Mouse (Mus musculus): ENCODE measurements around the gene Notch1. TPM values are rescaled to one million over a fixed set of nuclear protein-coding genes. Genes with fewer than 3 reads are reported as not detected.
A peak's percentile ranks its signal among the peaks of the same experiment; 100 is the strongest.

Gene Notch1
- 27.6 and 36.4 TPM in 2 replicates for polyA plus RNA-seq (2012; ENCODE audit: insufficient read depth, insufficient read length, missing spikeins)

GRCm38 (mm10) chr2:26516275-26516674, at the start of gene Notch1:
Gene Notch1 (minus strand): TSS chr2:26516663.
- Histone ChIP-seq H3K27ac (ENCODE audit: insufficient read depth, low read depth, low read length) (no peak within 1 kb of the TSS), H3K4me3 (ENCODE audit: insufficient read depth, low read length) (no peak within 1 kb of the TSS), H3K4me1 (ENCODE audit: control insufficient read depth, insufficient read depth, low read length) (peaks cover 10% of the 10 kb centered on the region)
- no peak for TF ChIP-seq CTCF (IDR thresholded peaks at IDR 0.05; ENCODE audit: low read depth, low read length)
- no peak for TF ChIP-seq POLR2A (IDR thresholded peaks at IDR 0.05; ENCODE audit: borderline replicate concordance, low read depth, low read length)

DNA sequence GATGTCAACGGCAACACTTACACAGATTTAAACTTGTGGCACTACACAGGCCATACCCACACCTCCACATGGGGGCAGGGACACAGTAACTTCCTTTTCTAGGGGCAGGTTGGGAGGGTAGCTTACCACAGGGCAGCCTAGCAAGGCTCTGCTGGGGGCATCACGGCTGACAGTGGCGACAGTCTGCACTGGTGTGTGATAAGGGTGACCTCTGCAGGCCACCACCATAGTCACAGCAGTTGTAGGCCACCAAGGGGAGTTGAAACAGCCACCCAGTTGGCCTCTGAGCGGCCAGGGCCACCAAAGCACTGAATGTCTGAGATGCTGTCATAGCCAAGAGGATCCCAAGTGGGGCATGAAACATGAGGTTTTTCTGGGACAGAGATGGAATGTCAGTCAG, 49.8 kb upstream of the Notch1 start:
- TF ChIP-seq POLR2A (IDR thresholded peaks at IDR 0.05; ENCODE audit: borderline replicate concordance, low read depth, low read length) (no peak), CTCF (IDR thresholded peaks at IDR 0.05; ENCODE audit: low read depth, low read length) (peak; percentile 77)
- peaks cover 4% of the 10 kb centered on the region for H3K4me1 ChIP-seq (ENCODE audit: control insufficient read depth, insufficient read depth, low read length)
- no peak overlapping the region for H3K4me3 ChIP-seq (ENCODE audit: insufficient read depth, low read length)
- H3K27ac ChIP-seq (ENCODE audit: insufficient read depth, low read depth, low read length): no peak overlapping the region

GRCm38 (mm10) chr2:26561351-26562016, 45.0 kb upstream of the Notch1 start:
- Histone ChIP-seq H3K27ac (ENCODE audit: insufficient read depth, low read depth, low read length) (no peak overlapping the region), H3K4me1 (ENCODE audit: control insufficient read depth, insufficient read depth, low read length) (peaks cover 17% of the 10 kb centered on the region), H3K4me3 (ENCODE audit: insufficient read depth, low read length) (no peak overlapping the region)
- TF ChIP-seq CTCF (IDR thresholded peaks at IDR 0.05; ENCODE audit: low read depth, low read length): peak; percentile 77
- no peak for TF ChIP-seq POLR2A (IDR thresholded peaks at IDR 0.05; ENCODE audit: borderline replicate concordance, low read depth, low read length)

- H3K27ac ChIP-seq (ENCODE audit: insufficient read depth, low read depth, low read length): no peak overlapping the region
- H3K4me3 ChIP-seq (ENCODE audit: insufficient read depth, low read length): no peak overlapping the region
- peaks cover 17% of the 10 kb centered on the region for H3K4me1 ChIP-seq (ENCODE audit: control insufficient read depth, insufficient read depth, low read length)
- TF ChIP-seq CTCF (IDR thresholded peaks at IDR 0.05; ENCODE audit: low read depth, low read length): no peak
- TF ChIP-seq POLR2A (IDR thresholded peaks at IDR 0.05; ENCODE audit: borderline replicate concordance, low read depth, low read length): no peak
Observed at GRCm38 (mm10) chr2:26560506-26560905, 44.0 kb upstream of the Notch1 start.

- TF ChIP-seq CTCF (IDR thresholded peaks at IDR 0.05; ENCODE audit: low read depth, low read length) (no peak), POLR2A (IDR thresholded peaks at IDR 0.05; ENCODE audit: borderline replicate concordance, low read depth, low read length) (no peak)
- Histone ChIP-seq H3K4me1 (ENCODE audit: control insufficient read depth, insufficient read depth, low read length) (peaks cover 33% of the 10 kb centered on the region), H3K27ac (ENCODE audit: insufficient read depth, low read depth, low read length) (no peak overlapping the region), H3K4me3 (ENCODE audit: insufficient read depth, low read length) (no peak overlapping the region)
Observed at GRCm38 (mm10) chr2:26556535-26556993, 40.1 kb upstream of the Notch1 start.

GRCm38 (mm10) chr2:26555076-26555475, 38.6 kb upstream of the Notch1 start:
- Histone ChIP-seq H3K27ac (ENCODE audit: insufficient read depth, low read depth, low read length) (no peak overlapping the region), H3K4me1 (ENCODE audit: control insufficient read depth, insufficient read depth, low read length) (peaks cover 43% of the 10 kb centered on the region), H3K4me3 (ENCODE audit: insufficient read depth, low read length) (no peak overlapping the region)
- TF ChIP-seq CTCF (IDR thresholded peaks at IDR 0.05; ENCODE audit: low read depth, low read length) (no peak), POLR2A (IDR thresholded peaks at IDR 0.05; ENCODE audit: borderline replicate concordance, low read depth, low read length) (no peak)

- no peak overlapping the region for H3K27ac ChIP-seq (ENCODE audit: insufficient read depth, low read depth, low read length)
- H3K4me3 ChIP-seq (ENCODE audit: insufficient read depth, low read length): no peak overlapping the region
- peaks cover 47% of the 10 kb centered on the region for H3K4me1 ChIP-seq (ENCODE audit: control insufficient read depth, insufficient read depth, low read length)
- no peak for TF ChIP-seq CTCF (IDR thresholded peaks at IDR 0.05; ENCODE audit: low read depth, low read length)
- TF ChIP-seq POLR2A (IDR thresholded peaks at IDR 0.05; ENCODE audit: borderline replicate concordance, low read depth, low read length): no peak
Observed at GRCm38 (mm10) chr2:26553904-26554303, 37.4 kb upstream of the Notch1 start.

DNA sequence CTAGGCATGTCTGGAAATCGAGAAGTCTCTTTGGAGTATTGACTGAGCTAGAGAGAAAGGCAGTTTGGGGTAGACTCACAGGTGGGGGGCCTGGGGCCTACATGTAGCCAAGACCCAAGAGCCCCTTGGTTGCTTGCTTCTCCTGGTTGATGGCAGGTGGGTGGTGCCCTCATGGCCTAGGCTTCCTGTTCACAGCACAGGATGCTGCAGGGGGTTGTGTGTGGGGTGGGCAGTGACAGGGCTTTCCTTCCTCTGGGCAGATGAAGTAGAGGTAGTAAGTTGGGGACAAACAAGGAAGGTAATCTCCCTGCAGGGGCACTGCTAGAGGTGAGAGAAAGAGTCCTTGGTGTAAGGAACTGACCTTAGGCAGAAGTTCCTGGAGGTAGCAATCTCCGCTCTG, 35.6 kb upstream of the Notch1 start:
- Histone ChIP-seq H3K4me1 (ENCODE audit: control insufficient read depth, insufficient read depth, low read length) (peaks cover 45% of the 10 kb centered on the region), H3K4me3 (ENCODE audit: insufficient read depth, low read length) (no peak overlapping the region), H3K27ac (ENCODE audit: insufficient read depth, low read depth, low read length) (no peak overlapping the region)
- no peak for TF ChIP-seq CTCF (IDR thresholded peaks at IDR 0.05; ENCODE audit: low read depth, low read length)

GRCm38 (mm10) chr2:26551446-26551845, 35.0 kb upstream of the Notch1 start:
- TF ChIP-seq CTCF (IDR thresholded peaks at IDR 0.05; ENCODE audit: low read depth, low read length) (no peak), POLR2A (IDR thresholded peaks at IDR 0.05; ENCODE audit: borderline replicate concordance, low read depth, low read length) (no peak)
- no peak overlapping the region for H3K27ac ChIP-seq (ENCODE audit: insufficient read depth, low read depth, low read length)
- H3K4me3 ChIP-seq (ENCODE audit: insufficient read depth, low read length): no peak overlapping the region
- peaks cover 45% of the 10 kb centered on the region for H3K4me1 ChIP-seq (ENCODE audit: control insufficient read depth, insufficient read depth, low read length)

DNA sequence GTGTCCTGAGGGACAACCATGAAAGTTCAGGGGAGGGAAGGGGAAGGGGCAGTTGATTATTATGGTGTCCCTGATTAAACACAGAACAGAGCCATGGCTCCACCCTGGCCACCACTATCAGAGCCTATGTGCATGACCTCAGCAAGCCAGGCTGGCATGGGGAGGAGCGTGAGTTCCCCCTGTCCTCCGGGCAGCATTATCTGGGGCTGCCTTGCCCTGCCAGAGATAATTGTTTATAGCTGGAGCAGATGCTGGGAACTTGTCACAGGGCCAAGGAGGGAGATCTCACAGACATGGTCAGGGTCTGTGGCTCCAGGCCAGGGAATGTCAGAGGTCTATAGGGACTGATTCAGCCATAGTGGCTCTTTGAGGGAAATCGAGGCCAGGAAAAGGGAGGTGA, 34.3 kb upstream of the Notch1 start:
- TF ChIP-seq POLR2A (IDR thresholded peaks at IDR 0.05; ENCODE audit: borderline replicate concordance, low read depth, low read length): no peak
- no peak for TF ChIP-seq CTCF (IDR thresholded peaks at IDR 0.05; ENCODE audit: low read depth, low read length)
- Histone ChIP-seq H3K4me1 (ENCODE audit: control insufficient read depth, insufficient read depth, low read length) (peaks cover 45% of the 10 kb centered on the region), H3K4me3 (ENCODE audit: insufficient read depth, low read length) (no peak overlapping the region), H3K27ac (ENCODE audit: insufficient read depth, low read depth, low read length) (no peak overlapping the region)
